Mouse (Mus musculus): ENCODE measurements around the gene Ptprt.

Ptprt gene

GRCm38 (mm10) chr2:162401316-162402100, 259.4 kb downstream of the Ptprt start:
- DNase-seq: peak; percentile 13

DNA sequence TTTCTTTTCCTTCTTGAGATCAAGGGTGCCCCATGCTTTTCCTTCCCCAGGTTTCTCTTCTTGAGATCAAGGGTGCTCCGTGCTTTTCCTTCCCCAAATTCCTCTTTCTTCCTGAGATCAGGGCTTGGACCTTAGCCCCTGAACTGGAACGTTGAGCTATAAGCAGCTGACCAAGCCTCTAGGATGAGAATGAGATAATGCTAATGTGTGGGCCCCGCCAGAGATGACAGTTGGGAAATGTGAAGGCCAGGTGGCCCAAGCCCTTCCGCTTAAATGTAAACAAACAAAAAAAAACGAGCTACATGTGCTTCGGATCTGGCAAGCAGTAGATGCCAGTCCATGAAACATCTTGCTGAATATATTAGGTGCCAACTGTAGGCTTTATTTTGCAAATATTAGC, 266.3 kb downstream of the Ptprt start:
- DNase-seq: no peak

DNA sequence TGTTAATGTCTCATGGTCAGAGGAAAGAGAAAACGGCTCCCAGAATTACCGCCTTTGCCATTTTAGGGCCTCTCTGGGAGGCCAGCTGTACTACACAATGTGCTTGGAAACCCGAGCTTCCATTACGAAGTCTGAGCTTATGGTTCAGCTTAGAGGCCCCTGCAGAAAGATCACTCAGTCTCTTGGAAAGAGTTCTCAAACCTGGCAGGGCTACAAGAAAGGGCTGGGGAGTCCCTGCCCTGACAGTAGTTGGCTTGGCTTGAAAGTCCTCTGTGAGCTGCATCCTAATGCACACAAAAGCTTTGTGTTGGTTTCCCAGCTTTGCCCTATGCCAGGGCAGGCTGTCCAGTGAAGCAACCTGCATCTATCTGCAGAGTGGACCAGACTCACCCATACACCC, 269.1 kb downstream of the Ptprt start:
- DNase-seq: peak; percentile 32

DNA sequence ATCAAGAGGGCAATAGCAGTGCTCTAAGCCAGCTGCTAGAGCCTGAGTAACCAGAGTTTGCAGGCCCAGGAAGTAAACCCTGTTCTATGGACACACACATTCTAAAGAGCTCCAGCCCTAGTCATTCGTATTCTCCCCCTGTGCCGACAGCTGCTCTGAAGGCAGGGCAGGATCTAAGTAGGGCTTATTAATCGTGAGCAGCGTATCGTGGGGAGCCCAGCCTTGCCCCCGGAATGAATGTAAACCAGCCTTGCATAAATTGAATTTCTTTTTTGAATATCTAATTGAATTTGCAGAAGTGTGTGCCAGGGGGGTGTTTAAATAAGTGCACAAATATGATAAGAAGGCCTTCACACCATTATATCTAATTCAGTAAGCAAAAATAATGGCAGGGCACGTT, 283.6 kb downstream of the Ptprt start:
- DNase-seq: no peak

- DNase-seq: no peak
These were observed 311.9 kb downstream of the Ptprt start for GRCm38 (mm10) chr2:162349047-162349446.

DNA sequence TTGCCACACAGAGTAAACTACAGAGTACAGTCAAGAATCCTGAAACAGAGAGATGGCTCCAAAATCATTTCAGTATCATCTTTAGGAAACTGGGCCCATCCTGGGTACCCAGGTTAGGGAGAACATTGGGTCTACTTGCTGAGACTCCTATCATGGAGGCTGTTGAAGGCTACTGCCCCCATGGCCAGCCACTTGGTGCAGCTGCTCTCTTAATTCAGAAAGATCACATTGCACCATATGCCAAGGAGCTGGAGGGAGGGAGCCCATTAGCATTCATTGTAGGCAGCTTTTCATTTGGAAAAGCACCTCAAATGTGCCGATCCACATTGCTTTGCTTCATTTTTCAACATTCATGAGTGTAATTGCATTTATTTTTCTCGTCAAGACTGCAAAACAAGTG, 319.1 kb downstream of the Ptprt start:
- no peak for DNase-seq

DNA sequence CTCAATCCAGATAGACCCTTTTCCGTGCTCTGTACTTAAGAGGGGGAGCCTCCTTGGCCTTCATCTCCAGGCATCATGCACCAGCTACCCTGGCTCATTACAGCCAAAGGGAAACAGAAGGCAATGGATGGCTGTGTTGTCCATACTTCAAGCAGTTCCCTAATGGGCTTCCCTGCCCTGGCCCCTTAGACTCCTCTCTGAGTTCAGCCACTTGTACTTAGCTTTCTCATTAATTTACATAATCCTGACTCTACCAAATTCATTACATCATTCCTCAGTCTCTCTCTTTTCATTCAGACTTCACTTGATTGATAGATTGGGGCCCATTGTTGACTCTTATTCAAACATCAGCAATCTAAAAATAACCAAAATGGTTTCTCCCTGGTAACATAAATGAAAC, 320.7 kb downstream of the Ptprt start:
- DNase-seq: no peak

GRCm38 (mm10) chr2:162332066-162332683, 328.8 kb downstream of the Ptprt start:
- no peak for DNase-seq

- no peak for DNase-seq
These were observed 331.5 kb downstream of the Ptprt start for GRCm38 (mm10) chr2:162329430-162329829.

DNA sequence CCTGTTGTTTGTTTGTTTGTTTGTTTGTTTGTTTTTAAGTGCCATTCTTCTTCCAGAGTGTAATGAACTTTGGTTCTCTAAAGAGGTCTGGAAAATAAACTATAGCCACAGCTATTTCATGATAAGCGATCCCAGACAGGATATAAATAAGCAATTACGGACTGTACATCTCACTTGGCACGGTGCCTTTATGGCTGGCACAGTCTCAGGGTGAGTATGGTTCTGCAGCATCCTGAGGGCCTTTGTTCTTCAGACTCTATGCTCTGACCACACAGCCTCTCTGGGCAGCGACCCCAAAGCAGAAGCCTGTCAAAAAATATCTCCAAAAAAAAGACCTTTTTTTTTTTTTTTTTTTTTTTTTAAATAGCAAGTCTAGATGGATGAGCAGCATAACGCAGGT, 338.5 kb downstream of the Ptprt start:
- no peak for DNase-seq

DNA sequence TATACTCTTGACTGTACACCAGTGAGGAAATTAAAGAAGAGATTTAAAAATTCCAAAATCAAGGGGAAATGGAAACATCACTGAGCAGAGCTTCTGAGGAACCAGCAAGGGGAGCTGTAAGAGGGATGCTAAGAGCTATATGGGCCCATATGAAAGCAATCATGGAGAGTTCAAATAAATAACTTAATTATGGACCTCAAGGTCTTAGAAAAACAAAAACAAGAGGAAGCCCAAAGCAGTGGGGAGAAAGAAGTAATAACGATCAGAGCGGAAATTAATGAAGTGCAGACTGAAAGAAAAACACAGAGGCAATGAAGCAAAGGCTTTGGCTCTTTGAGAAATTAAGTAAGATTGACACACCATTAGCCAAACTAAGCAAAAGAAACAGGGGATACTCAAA, 353.0 kb downstream of the Ptprt start:
- DNase-seq: no peak

DNA sequence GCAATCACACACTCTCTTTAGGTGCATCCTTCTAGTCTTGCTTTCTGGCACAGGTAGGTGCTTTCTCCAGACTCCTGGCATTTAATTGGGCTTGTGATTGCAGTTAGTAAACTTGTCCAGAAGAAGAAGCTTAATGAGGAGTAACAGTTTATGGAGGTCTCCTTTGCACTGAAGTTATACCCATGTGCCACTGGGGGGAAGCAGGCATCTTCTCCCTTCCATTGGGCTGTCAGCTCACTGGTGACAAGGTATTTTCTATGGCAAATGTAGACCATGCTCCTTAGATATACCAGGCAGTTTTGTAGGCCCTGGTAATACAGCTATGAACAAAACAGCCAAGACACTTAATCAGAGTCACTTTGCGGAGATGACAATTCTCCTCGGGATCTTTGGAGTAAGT, 366.9 kb downstream of the Ptprt start:
- no peak for DNase-seq

- peak; percentile 7 for DNase-seq
These were observed 378.3 kb downstream of the Ptprt start for GRCm38 (mm10) chr2:162282606-162283005.

GRCm38 (mm10) chr2:162282121-162282520, 378.8 kb downstream of the Ptprt start:
- no peak for DNase-seq

GRCm38 (mm10) chr2:162273826-162274225, 387.1 kb downstream of the Ptprt start:
- peak; percentile 57 for DNase-seq

- no peak for DNase-seq
These were observed 409.7 kb downstream of the Ptprt start for GRCm38 (mm10) chr2:162251272-162251671.

DNA sequence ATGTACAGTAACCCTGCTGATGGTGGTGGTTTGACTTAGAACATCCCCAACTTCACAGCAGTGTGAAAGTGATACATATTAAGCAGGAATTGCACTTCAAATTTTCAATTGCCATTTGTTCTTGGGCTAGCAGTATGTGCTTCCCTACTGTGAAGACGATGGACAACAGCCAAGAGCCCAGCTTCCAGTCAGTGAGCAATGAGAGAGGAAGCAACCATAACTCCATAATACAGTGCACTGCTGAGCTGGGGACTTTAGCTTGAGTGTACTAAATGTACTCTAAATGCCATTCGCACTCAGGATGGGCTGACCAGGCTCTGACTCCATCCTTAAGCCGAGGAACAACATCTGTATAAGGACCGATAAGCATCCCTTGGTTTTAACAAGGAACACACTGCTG, 412.7 kb downstream of the Ptprt start:
- DNase-seq: no peak

DNA sequence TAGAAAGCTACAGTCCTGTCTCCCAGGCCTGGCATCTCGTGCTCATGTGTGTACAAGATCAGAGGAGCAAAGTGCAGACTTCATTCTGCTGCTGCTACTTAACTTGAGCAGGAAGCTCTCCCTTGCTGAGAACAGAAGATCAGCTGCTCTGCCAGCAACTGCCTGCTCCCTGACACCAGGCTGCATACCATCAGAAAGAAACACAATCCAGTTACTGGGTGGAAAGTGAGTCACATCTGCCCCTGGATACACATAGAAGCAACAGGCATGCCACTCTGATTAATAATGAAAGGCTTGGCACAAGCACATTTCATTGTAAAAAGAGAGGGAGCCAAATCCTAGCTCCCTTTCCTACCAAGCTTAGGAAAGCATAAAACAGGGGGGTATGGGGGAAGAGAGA, 438.5 kb downstream of the Ptprt start:
- DNase-seq: no peak

- DNase-seq: no peak
These were observed 440.4 kb downstream of the Ptprt start for GRCm38 (mm10) chr2:162220586-162220985.

DNA sequence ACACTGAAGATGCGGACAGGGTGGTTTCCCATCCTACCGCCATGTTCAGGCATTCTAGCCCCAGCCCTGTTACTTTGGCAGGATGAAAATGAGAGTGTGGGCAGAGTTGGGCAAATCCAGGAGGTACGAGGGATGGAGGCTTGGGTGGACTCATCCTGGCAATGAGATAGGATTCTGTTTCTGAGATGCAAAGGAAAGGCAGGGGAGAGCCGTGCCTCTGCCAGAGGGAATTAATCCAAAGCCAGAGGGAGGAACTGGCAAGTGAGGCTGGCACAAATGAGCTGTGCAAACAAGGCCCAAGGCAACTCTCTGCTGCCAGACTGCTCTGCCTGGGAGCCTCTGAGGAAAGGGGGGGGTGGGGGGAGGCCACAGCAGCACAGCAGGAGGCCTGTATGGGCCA, 441.4 kb downstream of the Ptprt start:
- peak; percentile 89 for DNase-seq

- DNase-seq: peak; percentile 24
These were observed 443.1 kb downstream of the Ptprt start for GRCm38 (mm10) chr2:162217896-162218295.

DNA sequence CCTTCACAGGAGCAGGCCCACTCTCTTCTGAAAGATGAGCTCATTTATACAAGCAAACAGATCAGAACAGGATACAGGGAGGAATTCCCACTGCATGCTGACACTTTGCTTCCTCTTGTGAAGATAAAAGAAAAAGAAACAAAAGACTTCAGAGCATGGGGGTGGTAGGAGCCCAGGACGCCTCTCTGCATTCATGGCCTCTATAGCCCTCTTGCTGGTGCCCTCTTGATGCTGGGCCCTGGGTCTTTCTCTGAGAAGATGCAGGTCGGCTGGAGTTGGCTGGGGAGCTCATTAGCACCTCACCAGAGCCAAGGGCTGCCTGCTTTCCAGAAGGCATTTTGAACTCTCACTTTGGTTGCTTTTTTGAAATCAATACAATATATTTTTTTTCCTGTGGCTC, 448.6 kb downstream of the Ptprt start:
- DNase-seq: no peak

DNA sequence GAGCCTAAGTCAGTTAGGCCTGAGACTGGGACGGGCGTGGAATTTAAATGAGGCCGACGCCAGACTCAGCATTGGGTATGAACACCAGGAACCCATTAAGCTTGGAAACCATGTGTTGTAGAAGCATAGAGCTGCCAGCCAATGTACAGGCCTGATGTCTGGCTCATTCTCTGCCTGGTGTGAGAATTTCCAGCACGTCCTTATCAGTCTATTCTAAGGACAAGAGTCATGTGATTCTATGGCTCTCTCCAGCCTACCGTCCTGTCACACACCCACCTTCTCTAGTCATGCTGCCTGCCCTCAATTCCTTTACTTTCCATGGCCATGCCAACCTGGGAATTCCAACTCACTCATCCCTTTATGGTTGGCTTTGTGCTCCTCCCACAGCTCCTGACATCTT, 450.4 kb downstream of the Ptprt start:
- no peak for DNase-seq

DNA sequence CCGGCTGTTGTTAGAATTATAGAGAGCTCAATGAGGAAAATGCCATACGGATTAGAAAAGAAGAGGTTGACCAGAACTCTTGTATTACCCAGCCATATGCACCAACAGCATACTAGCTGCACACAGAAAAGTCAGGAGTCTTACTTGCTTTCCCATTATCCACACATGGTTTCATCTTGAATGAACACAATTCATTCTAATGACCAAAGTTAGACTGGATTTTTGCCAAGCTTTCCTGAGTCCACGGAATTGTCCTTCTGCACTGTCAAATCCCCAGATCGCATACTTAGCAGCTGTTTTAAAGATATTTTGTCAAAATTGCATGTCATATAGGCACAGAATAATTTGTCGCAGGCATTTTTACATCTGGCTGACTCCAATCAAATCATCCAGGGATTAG, 463.6 kb downstream of the Ptprt start:
- DNase-seq: no peak
